Mouse (Mus musculus) C2C12 (cell line): Measurements from ENCODE around the gene Pnpla5. TPM values are rescaled to one million over a fixed set of nuclear protein-coding genes. Genes with fewer than 3 reads are reported as not detected.

ENCODE experiments used
- H3K27me3 ChIP-seq: one replicate; pipeline ENCODE4 v1.6.1; 2011; ENCODE audit not compliant: control insufficient read depth, insufficient read depth, insufficient read length
- H3K36me3 ChIP-seq: one replicate; pipeline ENCODE4 v1.6.1; 2011; ENCODE audit not compliant: control insufficient read depth, insufficient read depth
- H3K4me3 ChIP-seq: one replicate; pipeline ENCODE4 v1.5.1; 2011; ENCODE audit warnings: mild to moderate bottlenecking, control low read depth; ENCODE audit not compliant: poor library complexity, insufficient read depth, severe bottlenecking
- H3K79me2 ChIP-seq: one replicate; pipeline ENCODE4 v1.6.1; 2011; ENCODE audit not compliant: control insufficient read depth, insufficient read depth
- H3K79me3 ChIP-seq: one replicate; pipeline ENCODE4 v1.6.1; 2011; ENCODE audit warnings: low read depth, control low read depth
- H3ac ChIP-seq: one replicate; pipeline ENCODE3; 2011; ENCODE audit warnings: low read depth; ENCODE audit not compliant: control insufficient read depth, insufficient read length
- CEBPB ChIP-seq: IDR thresholded peaks from one replicate; pipeline ENCODE4 v1.6.1; 2011; ENCODE audit warnings: low read depth, mild to moderate bottlenecking, control low read depth, moderate library complexity
- CTCF ChIP-seq: IDR thresholded peaks from one replicate; pipeline ENCODE4 v1.5.1; 2011; ENCODE audit not compliant: control insufficient read depth, insufficient read depth, insufficient read length
- FOSL1 ChIP-seq: IDR thresholded peaks from one replicate; pipeline ENCODE4 v1.8.0; 2011; ENCODE audit warnings: mild to moderate bottlenecking, low read length; ENCODE audit not compliant: poor library complexity, insufficient read depth, severe bottlenecking
- MAX ChIP-seq: IDR thresholded peaks from one replicate; pipeline ENCODE4 v1.6.1; 2011; ENCODE audit warnings: mild to moderate bottlenecking, control low read depth
- MYOG ChIP-seq: IDR thresholded peaks from one replicate; pipeline ENCODE4 v1.6.1; 2011; ENCODE audit not compliant: control insufficient read depth, insufficient read length; ENCODE audit errors: extremely low read depth
- USF1 ChIP-seq: IDR thresholded peaks from one replicate; pipeline ENCODE4 v1.6.1; 2011; ENCODE audit warnings: low read depth, mild to moderate bottlenecking, control low read depth, moderate library complexity
- microRNA-seq: library from miRNA; unstranded; fragments of <30 nt; microRNA quantifications from one replicate; pipeline ENCODE4, GENCODE M21; 2019; ENCODE audit warnings: borderline microRNAs expressed
- polyA plus RNA-seq: library from polyadenylated mRNA; unstranded; fragments of >200 nt; fragmentation: generic; extraction: Trizol; gene quantifications from one replicate; pipeline ENCODE4 v1.2.1, GENCODE M21; 2012; ENCODE audit warnings: missing spikeins

The Pnpla5 gene
- polyA plus RNA-seq, 1 experiment, result not detected

- no peak within 1 kb of the TSS for H3K4me3 ChIP-seq
- H3K27me3 ChIP-seq, result peaks cover 30% of the 10 kb centered on the region
- no peaks in the 10 kb centered on the region for H3K79me3 ChIP-seq
- H3ac ChIP-seq, result no peak within 1 kb of the TSS
- TF ChIP-seq FOSL1 (no peak), USF1 (no peak), CEBPB (no peak), MAX (no peak), CTCF (no peak), MYOG (no peak)
- H3K79me2 ChIP-seq, result no peaks in the 10 kb centered on the region
- no peaks in the 10 kb centered on the region for H3K36me3 ChIP-seq
Measured at GRCm38 (mm10) chr15:84065140-84065539, 57.8 kb downstream of the Pnpla5 start, which contains the start of gene Efcab6. Gene Efcab6 (minus strand): TSS chr15:84065379.

Small RNA genes lying within 50 kb of the gene (microRNA-seq; reads per million reads assigned to microRNA genes)
- gene Mir6392, result not detected

Other genes starting within 250 kb of the Pnpla5 start
- not detected for gene Efcab6, start 57.8 kb downstream of the Pnpla5 start, polyA plus RNA-seq
- gene Sult4a1, start 17.4 kb downstream of the Pnpla5 start, polyA plus RNA-seq, result not detected
- gene Pnpla3, start 44.7 kb upstream of the Pnpla5 start, polyA plus RNA-seq, result not detected
- 123 TPM for gene Samm50, start 69.1 kb upstream of the Pnpla5 start, polyA plus RNA-seq
- gene Parvb, start 108.9 kb upstream of the Pnpla5 start, polyA plus RNA-seq, result 103 TPM
- gene Parvg, start 200.9 kb upstream of the Pnpla5 start, polyA plus RNA-seq, result 0.09 TPM